Mouse (Mus musculus): ENCODE measurements at regions not wholly inside any gene's neighbourhood (a gene's known extent, or its start where the extent isn't known, plus 50 kb on each side); places are given as distances from the start of the nearest gene placed in this dataset.

GRCm38 (mm10) chr11:22675754-22676153 lies 163.9 kb downstream of the Tmem17 start:
- TF ChIP-seq CTCF (IDR thresholded peaks at IDR 0.05; ENCODE audit: low read depth): no peak
- TF ChIP-seq EP300 (IDR thresholded peaks at IDR 0.05; ENCODE audit: low read depth): no peak

All from heart, postnatal 0 days (tissue).